In the genomic region with DNA sequence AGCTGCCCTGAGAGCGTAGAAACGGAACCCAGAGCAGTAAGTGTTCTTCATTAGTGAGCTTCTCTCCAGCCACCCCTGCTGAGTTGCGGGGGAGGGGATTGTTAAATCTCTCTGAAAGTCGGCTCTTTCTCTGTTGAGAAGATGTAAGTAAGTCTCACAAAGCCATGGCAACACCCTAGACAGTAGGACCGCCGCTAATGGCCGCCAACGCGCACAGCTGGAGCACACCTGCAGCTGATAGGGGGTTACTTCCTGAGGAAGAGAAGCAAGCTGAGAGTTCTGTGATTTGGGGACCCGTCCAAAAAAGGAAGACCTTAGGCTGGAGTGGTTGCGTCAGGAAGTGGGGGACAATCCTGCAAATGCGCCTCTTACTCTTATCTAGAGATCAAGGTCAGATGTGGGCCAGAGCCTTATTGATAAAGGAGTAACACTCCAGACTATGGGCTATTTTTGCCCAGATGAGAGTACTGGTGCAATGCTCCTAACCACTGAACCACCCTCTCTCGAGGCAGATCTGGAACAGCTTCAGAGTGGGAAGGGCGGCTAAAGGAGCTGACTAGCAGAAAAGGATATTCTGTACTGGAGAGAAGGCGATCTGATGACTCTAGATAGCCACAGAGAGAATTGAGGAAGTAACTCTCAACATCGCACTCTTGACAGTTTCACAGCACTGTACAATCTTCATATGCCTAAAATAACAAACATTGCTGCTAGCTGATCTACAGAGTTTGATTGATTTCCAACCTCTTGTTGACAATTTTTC, we compare ENCODE assay signal across 7 mouse cellular contexts. TPM values are rescaled to one million over a fixed set of nuclear protein-coding genes. Genes with fewer than 3 reads are reported as not detected.
DNase-seq lines count a peak whose midpoint lies in the region; ATAC-seq lines count a peak whose summit lies in the region.

No protein-coding gene starts in this region.

- H3K4me3 ChIP-seq in embryonic facial prominence, embryonic 12.5 days: no peak overlapping the region
- peak overlapping the region; percentile 80 for H3K4me3 ChIP-seq in hindbrain, embryonic 16.5 days (ENCODE audit: low read length)
- H3K4me3 ChIP-seq in midbrain, embryonic 12.5 days: peak overlapping the region; percentile 69
- 0 out of 2 replicates have a peak overlapping the region, but pooled peaks have one; percentile 60 for H3K4me3 ChIP-seq in stomach, embryonic 16.5 days (replicated peaks; ENCODE audit: low read length)

- WGBS in embryonic facial prominence, embryonic 12.5 days: 22% methylated on average over 16 of the region's 16 CpGs
- WGBS in hindbrain, embryonic 16.5 days: 24% methylated on average over 16 of the region's 16 CpGs
- WGBS in midbrain, embryonic 12.5 days: 29% methylated on average over 16 of the region's 16 CpGs
- WGBS in stomach, embryonic 16.5 days: 27% methylated on average over 16 of the region's 16 CpGs

- no peak overlapping the region for H3K27ac ChIP-seq in embryonic facial prominence, embryonic 12.5 days
- H3K27ac ChIP-seq in hindbrain, embryonic 16.5 days (ENCODE audit: low read depth, low read length): no peak overlapping the region
- no peak overlapping the region for H3K27ac ChIP-seq in midbrain, embryonic 12.5 days (replicated peaks)
- H3K27ac ChIP-seq in stomach, embryonic 16.5 days (ENCODE audit: low read length): no peak overlapping the region

- no peaks in the 10 kb centered on the region for H3K9me3 ChIP-seq in embryonic facial prominence, embryonic 12.5 days
- no peaks in the 10 kb centered on the region for H3K9me3 ChIP-seq in hindbrain, embryonic 16.5 days (ENCODE audit: control insufficient read depth, low read length)
- no peaks in the 10 kb centered on the region for H3K9me3 ChIP-seq in midbrain, embryonic 12.5 days
- H3K9me3 ChIP-seq in stomach, embryonic 16.5 days (replicated peaks; ENCODE audit: control insufficient read depth, low read length): no peaks in the 10 kb centered on the region

- peak overlapping the region; percentile 97 for H3K4me2 ChIP-seq in embryonic facial prominence, embryonic 12.5 days (replicated peaks)
- H3K4me2 ChIP-seq in hindbrain, embryonic 16.5 days (ENCODE audit: low read length): peak overlapping the region; percentile 94
- peak overlapping the region; percentile 88 for H3K4me2 ChIP-seq in midbrain, embryonic 12.5 days (replicated peaks)
- H3K4me2 ChIP-seq in stomach, embryonic 16.5 days (ENCODE audit: low read depth, low read length): peak overlapping the region; percentile 72

- DNase-seq in testis, postnatal 14 days (ENCODE audit: low spot score): peak; percentile 19
- no peak for DNase-seq in testis, postnatal 10 days (ENCODE audit: low spot score)
- no peak for DNase-seq in left cerebral cortex, adult 8-10 months (ENCODE audit: low spot score in 2 of 2)

- H3K36me3 ChIP-seq in embryonic facial prominence, embryonic 12.5 days: no peaks in the 10 kb centered on the region
- no peaks in the 10 kb centered on the region for H3K36me3 ChIP-seq in hindbrain, embryonic 16.5 days (ENCODE audit: control insufficient read depth, insufficient read depth, low read length)
- no peaks in the 10 kb centered on the region for H3K36me3 ChIP-seq in midbrain, embryonic 12.5 days
- no peaks in the 10 kb centered on the region for H3K36me3 ChIP-seq in stomach, embryonic 16.5 days (ENCODE audit: control insufficient read depth, insufficient read depth, low read length)

- no peaks in the 10 kb centered on the region for H3K4me1 ChIP-seq in embryonic facial prominence, embryonic 12.5 days
- peaks cover 9% of the 10 kb centered on the region for H3K4me1 ChIP-seq in hindbrain, embryonic 16.5 days (ENCODE audit: control insufficient read depth, insufficient read depth, low read depth, low read length)
- peaks cover 18% of the 10 kb centered on the region for H3K4me1 ChIP-seq in midbrain, embryonic 12.5 days
- H3K4me1 ChIP-seq in stomach, embryonic 16.5 days (ENCODE audit: control insufficient read depth, insufficient read depth, low read length): peaks cover 10% of the 10 kb centered on the region

- peaks cover 23% of the 10 kb centered on the region for H3K27me3 ChIP-seq in embryonic facial prominence, embryonic 12.5 days
- H3K27me3 ChIP-seq in hindbrain, embryonic 16.5 days (replicated peaks; ENCODE audit: control insufficient read depth, insufficient read depth, low read length): no peaks in the 10 kb centered on the region; the same call in 1 of the 2 replicates
- peaks cover 23% of the 10 kb centered on the region for H3K27me3 ChIP-seq in midbrain, embryonic 12.5 days
- no peaks in the 10 kb centered on the region for H3K27me3 ChIP-seq in stomach, embryonic 16.5 days (ENCODE audit: control insufficient read depth, insufficient read depth, low read length)

- no peak overlapping the region for H3K9ac ChIP-seq in embryonic facial prominence, embryonic 12.5 days
- no peak overlapping the region for H3K9ac ChIP-seq in hindbrain, embryonic 16.5 days (ENCODE audit: low read depth, low read length)
- H3K9ac ChIP-seq in midbrain, embryonic 12.5 days (replicated peaks): no peak overlapping the region
- no peak overlapping the region for H3K9ac ChIP-seq in stomach, embryonic 16.5 days (ENCODE audit: low read length)

- ATAC-seq in embryonic facial prominence, embryonic 12.5 days (ENCODE audit: insufficient number of reproducible peaks, insufficient read depth, low FRiP score, low TSS enrichment): no peak
- ATAC-seq in hindbrain, embryonic 16.5 days: no peak
- ATAC-seq in midbrain, embryonic 12.5 days (ENCODE audit: low FRiP score, low read depth): no peak
- ATAC-seq in stomach, embryonic 16.5 days (ENCODE audit: insufficient read depth, low FRiP score): no peak

RNA-seq across cellular contexts. Expression of a gene that starts 1.0 kb away (rescaled TPM):
- 2.0 and 2.3 TPM in 2 replicates for polyA plus RNA-seq in embryonic facial prominence, embryonic 12.5 days (2016; fragmentation: Nextera tagmentation; extraction: Ambion mirVana)
- polyA plus RNA-seq in hindbrain, embryonic 16.5 days (2015; fragmentation: Nextera tagmentation; extraction: Ambion mirVana): 5.4 and 6.3 TPM in 2 replicates
- polyA plus RNA-seq in midbrain, embryonic 12.5 days (2016; fragmentation: Nextera tagmentation; extraction: Ambion mirVana): 4.7 and 6.4 TPM in 2 replicates
- 7.3 and 9.0 TPM in 2 replicates for polyA plus RNA-seq in stomach, embryonic 16.5 days (2015; fragmentation: Nextera tagmentation; extraction: Ambion mirVana)
- 10 to 100 TPM in 1 of 4 experiments, 1 to 10 TPM in 3; 8.6 to 11.2 (median 9.2) TPM for total RNA-seq in left cerebral cortex, adult 8-10 months (2022)

RNA-seq across cellular contexts. Expression of a gene that starts 35.4 kb away (rescaled TPM):
- 451 and 487 TPM in 2 replicates for polyA plus RNA-seq in embryonic facial prominence, embryonic 12.5 days (2016; fragmentation: Nextera tagmentation; extraction: Ambion mirVana)
- polyA plus RNA-seq in hindbrain, embryonic 16.5 days (2015; fragmentation: Nextera tagmentation; extraction: Ambion mirVana): 482 and 537 TPM in 2 replicates
- polyA plus RNA-seq in midbrain, embryonic 12.5 days (2016; fragmentation: Nextera tagmentation; extraction: Ambion mirVana): 497 and 501 TPM in 2 replicates
- polyA plus RNA-seq in stomach, embryonic 16.5 days (2015; fragmentation: Nextera tagmentation; extraction: Ambion mirVana): 388 and 446 TPM in 2 replicates
- 100 to 1,000 TPM; 141 to 181 (median 153) TPM for total RNA-seq in left cerebral cortex, adult 8-10 months (2022)
